Comparison of ENCODE assay signal across 24 mouse cellular contexts in genomic region chr14:121455976-121456375, GRCm38 (mm10). TPM values are rescaled to one million over a fixed set of nuclear protein-coding genes. Genes with fewer than 3 reads are reported as not detected.
DNase-seq lines count a peak whose midpoint lies in the region; ATAC-seq and TF ChIP-seq lines count a peak whose summit lies in the region.
"Had no signal": no experiment of that assay in that cellular context is flagged by ENCODE, and none has a peak within 500 bp of the region (broad histone marks: within the 10 kb centered on the region; RNA-seq: fewer than 3 reads in every experiment).

No protein-coding gene starts in this region.

- ATAC-seq in heart, embryonic 11.5 days (replicated peaks; ENCODE audit: insufficient number of reproducible peaks, low FRiP score, low TSS enrichment) = no peak
- 0 out of 2 replicates have a peak, but pooled peaks have one; percentile 21 for ATAC-seq in megakaryocyte progenitor cell, adult 5-6 weeks (replicated peaks; ENCODE audit: poor library complexity)
- ATAC-seq: Patski had no signal

- no peak for TF ChIP-seq POLR2A in ES-Bruce4 (IDR thresholded peaks at IDR 0.05; ENCODE audit: insufficient read depth, low read length)

- 0 out of 2 replicates have a peak overlapping the region, but pooled peaks have one; percentile 46 for H3K9ac ChIP-seq in heart, embryonic 11.5 days (ENCODE audit: low read depth, low read length)
- H3K9ac ChIP-seq in ES-Bruce4 (ENCODE audit: low read depth, poor library complexity, severe bottlenecking) = peak overlapping the region; percentile 46
- H3K9ac ChIP-seq: embryonic facial prominence, embryonic 15.5 days; limb, embryonic 15.5 days; liver, embryonic 15.5 days; midbrain, embryonic 12.5 days; stomach, embryonic 15.5 days had no signal

- H3K4me1 ChIP-seq in heart, embryonic 11.5 days (ENCODE audit: control insufficient read depth, insufficient read depth, low read length) = peaks cover 4% of the 10 kb centered on the region; the same call in 1 of the 2 replicates
- H3K4me1 ChIP-seq in heart, embryonic 10.5 days = peaks cover 11% of the 10 kb centered on the region
- H3K4me1 ChIP-seq in ES-Bruce4 (ENCODE audit: control insufficient read depth, insufficient read depth, low read length) = peaks cover 4% of the 10 kb centered on the region
- H3K4me1 ChIP-seq: midbrain, embryonic 12.5 days had no signal

- WGBS in heart, embryonic 11.5 days (ENCODE audit: insufficient replicate concordance) = 55% methylated on average over 15 of the region's 15 CpGs
- WGBS in heart, embryonic 10.5 days = 62% methylated on average over 15 of the region's 15 CpGs

- H3K27me3 ChIP-seq in heart, embryonic 11.5 days (ENCODE audit: control insufficient read depth, insufficient read depth, low read length) = no peaks in the 10 kb centered on the region
- H3K27me3 ChIP-seq in heart, embryonic 10.5 days (ENCODE audit: insufficient read depth, poor library complexity, severe bottlenecking) = 0 out of 2 replicates have a peak, but pooled peaks cover 5% of the 10 kb centered on the region
- no peaks in the 10 kb centered on the region for H3K27me3 ChIP-seq in ES-Bruce4 (ENCODE audit: control insufficient read depth, insufficient read depth, low read length, poor library complexity, severe bottlenecking)
- H3K27me3 ChIP-seq: embryonic facial prominence, embryonic 15.5 days; limb, embryonic 15.5 days; midbrain, embryonic 12.5 days; Patski; stomach, embryonic 15.5 days had no signal

- H3K27ac ChIP-seq in heart, embryonic 11.5 days (ENCODE audit: low read depth, low read length) = no peak overlapping the region
- no peak overlapping the region for H3K27ac ChIP-seq in heart, embryonic 10.5 days
- no peak overlapping the region for H3K27ac ChIP-seq in ES-Bruce4 (ENCODE audit: insufficient read depth, low read length)
- H3K27ac ChIP-seq: embryonic facial prominence, embryonic 15.5 days; forebrain, embryonic 10.5 days; gastrocnemius, adult 2 months; kidney, postnatal 0 days; limb, embryonic 15.5 days; liver, embryonic 15.5 days; macrophage; midbrain, embryonic 12.5 days; stomach, embryonic 15.5 days had no signal

- H3K4me3 ChIP-seq in heart, embryonic 11.5 days (ENCODE audit: low read depth, low read length) = no peak overlapping the region
- H3K4me3 ChIP-seq in heart, embryonic 10.5 days = no peak overlapping the region
- peak overlapping the region; percentile 61 for H3K4me3 ChIP-seq in ES-Bruce4 (ENCODE audit: low read depth, low read length)
- H3K4me3 ChIP-seq: embryonic facial prominence, embryonic 15.5 days; forebrain, embryonic 10.5 days; gastrocnemius, adult 2 months; limb, embryonic 15.5 days; liver, embryonic 15.5 days; midbrain, embryonic 12.5 days; stomach, embryonic 15.5 days had no signal

- no peak overlapping the region; the same call in 1 of the 2 replicates for H3K4me2 ChIP-seq in heart, embryonic 11.5 days
- H3K4me2 ChIP-seq: embryonic facial prominence, embryonic 15.5 days; limb, embryonic 15.5 days; liver, embryonic 15.5 days; midbrain, embryonic 12.5 days; stomach, embryonic 15.5 days had no signal

- TF ChIP-seq CTCF in ES-Bruce4 (IDR thresholded peaks at IDR 0.05; ENCODE audit: low read depth, low read length) = no peak

- H3K9me3 ChIP-seq in heart, embryonic 11.5 days (replicated peaks; ENCODE audit: control insufficient read depth, low read length) = no peaks in the 10 kb centered on the region; the same call in 1 of the 2 replicates
- no peaks in the 10 kb centered on the region for H3K9me3 ChIP-seq in heart, embryonic 10.5 days
- H3K9me3 ChIP-seq in ES-Bruce4 (replicated peaks; ENCODE audit: control insufficient read depth, insufficient read depth, low read length, poor library complexity, severe bottlenecking) = no peaks in the 10 kb centered on the region
- H3K9me3 ChIP-seq: embryonic facial prominence, embryonic 15.5 days; forebrain, embryonic 10.5 days; limb, embryonic 15.5 days; liver, embryonic 15.5 days; stomach, embryonic 15.5 days had no signal

- no peaks in the 10 kb centered on the region for H3K36me3 ChIP-seq in heart, embryonic 11.5 days (ENCODE audit: control insufficient read depth, insufficient read depth, low read length)
- no peaks in the 10 kb centered on the region for H3K36me3 ChIP-seq in heart, embryonic 10.5 days
- H3K36me3 ChIP-seq in ES-Bruce4 (ENCODE audit: control insufficient read depth, insufficient read depth, low read length, poor library complexity, severe bottlenecking) = no peaks in the 10 kb centered on the region
- H3K36me3 ChIP-seq: embryonic facial prominence, embryonic 15.5 days; forebrain, embryonic 10.5 days; limb, embryonic 15.5 days; liver, embryonic 15.5 days; midbrain, embryonic 12.5 days; stomach, embryonic 15.5 days had no signal

- no peak for TF ChIP-seq EP300 in ES-Bruce4 (IDR thresholded peaks at IDR 0.05; ENCODE audit: insufficient read depth, low read depth, low read length)

- DNase-seq in heart, embryonic 10.5 days (ENCODE audit: low spot score) = no peak
- peak; percentile 60 for DNase-seq in ZHBTc4 (ENCODE audit: low read depth, low spot score)
- DNase-seq in kidney, adult 11 months = no peak
- DNase-seq in right cerebral cortex, postnatal 36 days (ENCODE audit: low spot score in 2 of 2) = no peak

RNA-seq across cellular contexts. Expression of gene Slc15a1, which starts 49.1 kb away (rescaled TPM):
- polyA plus RNA-seq in heart, embryonic 11.5 days (2014; fragmentation: Nextera tagmentation; extraction: Ambion mirVana) = not detected in 2 replicates
- polyA plus RNA-seq in heart, embryonic 10.5 days (2016; fragmentation: Nextera tagmentation; extraction: Ambion mirVana) = 0.04 TPM in 1 of 2 replicates, not detected in the other
- polyA plus RNA-seq in ES-Bruce4 (2011; ENCODE audit: insufficient read depth, insufficient read length, low read depth, missing spikeins) = 1.3 and 1.5 TPM in 2 replicates
- not detected in 2 replicates for total RNA-seq in megakaryocyte progenitor cell, adult 5-6 weeks (2015)
- total RNA-seq in megakaryocyte progenitor cell, adult 5-6 weeks (2017) = not detected in 2 replicates
- total RNA-seq: gastrocnemius, adult 2 months; hematopoietic stem cell, adult 5-6 weeks; layer of hippocampus, adult 18-20 months; layer of hippocampus, postnatal 36 days; left cerebral cortex, postnatal 25 days; monocyte, adult 5-6 weeks had no signal
- polyA plus RNA-seq: forebrain, embryonic 10.5 days; liver, embryonic 15.5 days; macrophage; midbrain, embryonic 12.5 days; neural tube, embryonic 11.5 days; spleen, adult 2 months had no signal
